Mouse (Mus musculus) urinary bladder, postnatal 10 days (tissue): Measurements from ENCODE around the gene Lrrk1.

Experiments
- DNase-seq: peaks from one replicate; pipeline ENCODE4 v3.0.0; 2022; ENCODE audit warnings: low spot score

The Lrrk1 gene

GRCm38 (mm10) chr7:66387813-66388521 lies at the start of gene Lrrk1:
Gene Lrrk1 (minus strand): TSS chr7:66388350.
- DNase-seq = no peak

GRCm38 (mm10) chr7:66434453-66434935 lies 46.3 kb upstream of the Lrrk1 start:
- no peak for DNase-seq

GRCm38 (mm10) chr7:66427437-66428161 lies 39.4 kb upstream of the Lrrk1 start, which contains the start of gene Aldh1a3:
Gene Aldh1a3 (minus strand): TSS chr7:66427517.
- no peak for DNase-seq

GRCm38 (mm10) chr7:66427053-66427436 lies 38.9 kb upstream of the Lrrk1 start:
- DNase-seq = no peak

- no peak for DNase-seq
Observed at GRCm38 (mm10) chr7:66421903-66422302, 33.8 kb upstream of the Lrrk1 start.

GRCm38 (mm10) chr7:66418981-66419380 lies 30.8 kb upstream of the Lrrk1 start:
- DNase-seq = no peak

- DNase-seq = no peak
Observed at GRCm38 (mm10) chr7:66416829-66417228, 28.7 kb upstream of the Lrrk1 start.

- no peak for DNase-seq
Observed at GRCm38 (mm10) chr7:66413093-66413492, 24.9 kb upstream of the Lrrk1 start.

GRCm38 (mm10) chr7:66409433-66409832 lies 21.3 kb upstream of the Lrrk1 start:
- no peak for DNase-seq

- no peak for DNase-seq
Observed at GRCm38 (mm10) chr7:66406971-66407370, 18.8 kb upstream of the Lrrk1 start.

- DNase-seq = no peak
Observed at GRCm38 (mm10) chr7:66405951-66406721, 18.0 kb upstream of the Lrrk1 start.

GRCm38 (mm10) chr7:66405541-66405940 lies 17.4 kb upstream of the Lrrk1 start:
- no peak for DNase-seq

GRCm38 (mm10) chr7:66404802-66405201 lies 16.7 kb upstream of the Lrrk1 start:
- no peak for DNase-seq

GRCm38 (mm10) chr7:66404141-66404540 lies 16.0 kb upstream of the Lrrk1 start:
- no peak for DNase-seq

GRCm38 (mm10) chr7:66402876-66403275 lies 14.7 kb upstream of the Lrrk1 start:
- DNase-seq = no peak

GRCm38 (mm10) chr7:66401605-66402004 lies 13.5 kb upstream of the Lrrk1 start:
- no peak for DNase-seq

- no peak for DNase-seq
Observed at GRCm38 (mm10) chr7:66397288-66397687, 9.1 kb upstream of the Lrrk1 start.

GRCm38 (mm10) chr7:66388621-66389532 lies 727 bp upstream of the Lrrk1 start:
- DNase-seq = no peak

GRCm38 (mm10) chr7:66387419-66387812 lies 734 bp downstream of the Lrrk1 start:
- no peak for DNase-seq

GRCm38 (mm10) chr7:66386411-66386810 lies 1.7 kb downstream of the Lrrk1 start:
- no peak for DNase-seq

- no peak for DNase-seq
Observed at GRCm38 (mm10) chr7:66385826-66386225, 2.3 kb downstream of the Lrrk1 start.

- DNase-seq = no peak
Observed at GRCm38 (mm10) chr7:66384891-66385290, 3.3 kb downstream of the Lrrk1 start.
